Mouse (Mus musculus) forebrain, embryonic 10.5 days (tissue): ENCODE measurements at regions not wholly inside any gene's neighbourhood (a gene's known extent, or its start where the extent isn't known, plus 50 kb on each side); places are given as distances from the start of the nearest gene placed in this dataset.

ENCODE experiments used
- DNase-seq: peaks from one replicate; pipeline ENCODE4 v3.0.0-alpha.2; 2017; ENCODE audit warnings: low spot score; ENCODE audit errors: extremely low spot score
- H3K27ac ChIP-seq: fragments of 300-500 bp; sonication (generic); 2 replicates; pipeline ENCODE4 v1.5.1; 2016; ENCODE audit warnings: mild to moderate bottlenecking
- H3K27me3 ChIP-seq: fragments of 300-500 bp; sonication (generic); 2 replicates; pipeline ENCODE4 v1.6.1; 2016; ENCODE audit warnings: mild to moderate bottlenecking; ENCODE audit not compliant: poor library complexity, severe bottlenecking
- H3K36me3 ChIP-seq: fragments of 300-500 bp; sonication (generic); replicated peaks from 2 replicates; pipeline ENCODE4 v1.6.1; 2016; ENCODE audit warnings: mild to moderate bottlenecking, moderate library complexity
- H3K4me1 ChIP-seq: fragments of 300-500 bp; sonication (generic); 2 replicates; pipeline ENCODE4 v1.6.1; 2016
- H3K4me3 ChIP-seq: fragments of 300-500 bp; sonication (generic); 2 replicates; pipeline ENCODE4 v1.5.1; 2016; ENCODE audit warnings: mild to moderate bottlenecking, moderate library complexity
- H3K9me3 ChIP-seq: fragments of 300-500 bp; sonication (generic); 2 replicates; pipeline ENCODE4 v1.6.1; 2016; ENCODE audit warnings: mild to moderate bottlenecking, moderate library complexity
- WGBS: fragments of 180-500 bp; shearing (Covaris S2); methylation state at CpG from one replicate; pipeline ENCODE4 v1.1.7; 2016; 5-methylcytosine and 5-hydroxymethylcytosine counted together

- H3K36me3 ChIP-seq = no peaks in the 10 kb centered on the region
- H3K4me1 ChIP-seq = peaks cover 5% of the 10 kb centered on the region
- H3K27me3 ChIP-seq = no peaks in the 10 kb centered on the region
- no peaks in the 10 kb centered on the region for H3K9me3 ChIP-seq
- no peak overlapping the region for H3K27ac ChIP-seq
- H3K4me3 ChIP-seq = no peak overlapping the region
- peak; percentile 84 for DNase-seq
- WGBS = 20% methylated on average over 7 of the region's 7 CpGs
Measured at GRCm38 (mm10) chr9:66646226-66646625, 53.3 kb upstream of the Usp3 start.

- Histone ChIP-seq H3K27me3 (no peaks in the 10 kb centered on the region), H3K9me3 (no peaks in the 10 kb centered on the region), H3K36me3 (no peaks in the 10 kb centered on the region), H3K4me1 (peaks cover 11% of the 10 kb centered on the region), H3K27ac (no peak overlapping the region), H3K4me3 (no peak overlapping the region)
- 67% methylated on average over 6 of the region's 6 CpGs for WGBS
- no peak for DNase-seq
Measured at GRCm38 (mm10) chr9:66651306-66651705, 58.4 kb upstream of the Usp3 start.

- Histone ChIP-seq H3K27me3 (no peaks in the 10 kb centered on the region), H3K4me3 (no peak overlapping the region), H3K9me3 (no peaks in the 10 kb centered on the region), H3K4me1 (peaks cover 8% of the 10 kb centered on the region), H3K36me3 (no peaks in the 10 kb centered on the region), H3K27ac (no peak overlapping the region)
- 84% methylated on average over 7 of the region's 7 CpGs for WGBS
- DNase-seq = no peak
Measured at GRCm38 (mm10) chr9:66657116-66657758, 56.2 kb upstream of the Car12 start.

- H3K4me3 ChIP-seq = no peak overlapping the region
- no peaks in the 10 kb centered on the region for H3K9me3 ChIP-seq
- H3K27me3 ChIP-seq = no peaks in the 10 kb centered on the region
- no peaks in the 10 kb centered on the region for H3K36me3 ChIP-seq
- no peak for DNase-seq
- peaks cover 12% of the 10 kb centered on the region for H3K4me1 ChIP-seq
- H3K27ac ChIP-seq = no peak overlapping the region
Measured at GRCm38 (mm10) chr9:66658707-66659242, 54.7 kb upstream of the Car12 start.

GRCm38 (mm10) chr9:66659781-66660445 is 53.6 kb upstream of the Car12 start:
- no peaks in the 10 kb centered on the region; the same call in 1 of the 2 replicates for H3K9me3 ChIP-seq
- no peak for DNase-seq
- no peak overlapping the region for H3K4me3 ChIP-seq
- no peak overlapping the region for H3K27ac ChIP-seq
- peaks cover 12% of the 10 kb centered on the region for H3K4me1 ChIP-seq
- no peaks in the 10 kb centered on the region for H3K36me3 ChIP-seq
- WGBS = 86% methylated on average over 11 of the region's 11 CpGs
- H3K27me3 ChIP-seq = no peaks in the 10 kb centered on the region

- Histone ChIP-seq H3K4me1 (peaks cover 12% of the 10 kb centered on the region), H3K27ac (no peak overlapping the region)
- whole genome bisulfite sequencing = 89% methylated on average over 7 of the region's 7 CpGs
Measured at GRCm38 (mm10) chr9:66661596-66661995, 51.9 kb upstream of the Car12 start.

GRCm38 (mm10) chr9:66662443-66662842 is 51.0 kb upstream of the Car12 start:
- no peak overlapping the region for H3K4me3 ChIP-seq
- no peaks in the 10 kb centered on the region for H3K36me3 ChIP-seq
- peaks cover 12% of the 10 kb centered on the region for H3K4me1 ChIP-seq
- DNase-seq = no peak
- no peaks in the 10 kb centered on the region for H3K27me3 ChIP-seq
- H3K9me3 ChIP-seq = no peaks in the 10 kb centered on the region; the same call in 1 of the 2 replicates
- WGBS = 65% methylated on average over 4 of the region's 4 CpGs
- no peak overlapping the region for H3K27ac ChIP-seq

More at GRCm38 (mm10) chr9:66661596-66661995, 51.9 kb upstream of the Car12 start:
- no peak for DNase-seq
- H3K4me3 ChIP-seq = no peak overlapping the region
- H3K9me3 ChIP-seq = no peaks in the 10 kb centered on the region; the same call in 1 of the 2 replicates
- no peaks in the 10 kb centered on the region for H3K36me3 ChIP-seq
- H3K27me3 ChIP-seq = no peaks in the 10 kb centered on the region
